Mouse (Mus musculus) frontal cortex, postnatal 36 days (tissue): Measurements from ENCODE around the gene Smarcb1.
"Not testable (repeated sequence)": the region's sequence is repeated elsewhere in the genome, so short reads cannot be mapped to it uniquely, and the experiment has no call there.

Experiments
- DNase-seq, 2 experiments: peaks; one replicate each; pipeline ENCODE4 v3.0.0; 2022; ENCODE audit warnings: low spot score in 2 of 2

The Smarcb1 gene

DNA sequence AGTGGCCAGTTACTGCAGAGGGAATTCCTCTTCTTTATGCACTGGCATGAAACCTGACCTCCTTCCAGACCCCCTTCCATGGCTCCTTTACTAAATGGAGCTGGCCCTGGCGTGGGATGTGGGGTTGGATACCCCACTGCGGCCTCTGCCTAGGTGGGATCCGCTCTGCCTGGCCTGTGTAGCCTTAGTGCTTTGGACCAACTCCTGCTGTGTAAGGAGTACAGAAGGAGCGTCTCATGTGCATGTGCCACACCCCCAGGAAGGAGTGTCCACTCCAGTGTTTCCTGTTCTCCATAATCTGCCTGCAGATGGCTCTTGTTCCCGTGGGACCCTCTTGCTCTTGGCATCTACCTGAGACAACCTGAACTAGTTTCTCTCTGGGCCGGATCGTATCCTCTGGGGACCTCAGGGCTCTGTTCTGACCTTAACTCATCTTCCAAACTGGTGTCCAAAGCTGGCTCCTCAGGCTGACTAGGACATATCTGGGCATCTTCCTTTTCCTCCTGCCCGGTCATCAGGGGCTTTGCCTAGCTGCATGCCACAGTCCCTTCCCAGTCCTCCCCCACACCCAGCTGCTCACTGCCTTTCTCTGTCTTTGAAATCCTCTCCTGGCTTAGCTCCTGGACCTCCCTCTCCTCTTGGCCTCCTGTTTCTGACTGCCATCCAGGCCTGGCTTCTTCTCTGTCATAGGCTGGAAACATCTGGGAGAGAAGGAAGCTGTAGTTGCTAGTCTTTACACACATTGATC lies 31.8 kb downstream of the Smarcb1 start:
- no peak for DNase-seq

DNA sequence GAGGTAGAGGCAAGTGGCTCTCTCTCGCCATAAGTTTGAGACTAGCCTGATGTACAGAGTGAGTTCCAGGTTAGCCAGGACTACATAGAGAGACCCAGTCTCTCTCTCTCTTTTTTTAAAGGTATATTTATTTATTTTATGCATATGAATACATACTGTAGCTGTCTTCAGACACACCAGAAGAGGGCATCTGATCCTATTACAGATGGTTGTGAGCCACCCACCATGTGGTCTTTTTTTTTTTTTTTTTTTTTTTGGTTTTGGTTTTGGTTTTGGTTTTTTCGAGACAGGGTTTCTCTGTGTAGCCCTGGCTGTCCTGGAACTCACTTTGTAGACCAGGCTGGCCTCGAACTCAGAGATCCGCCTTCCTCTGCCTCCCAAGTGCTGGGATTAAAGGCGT lies 33.9 kb downstream of the Smarcb1 start:
- not testable (repeated sequence) for DNase-seq

DNA sequence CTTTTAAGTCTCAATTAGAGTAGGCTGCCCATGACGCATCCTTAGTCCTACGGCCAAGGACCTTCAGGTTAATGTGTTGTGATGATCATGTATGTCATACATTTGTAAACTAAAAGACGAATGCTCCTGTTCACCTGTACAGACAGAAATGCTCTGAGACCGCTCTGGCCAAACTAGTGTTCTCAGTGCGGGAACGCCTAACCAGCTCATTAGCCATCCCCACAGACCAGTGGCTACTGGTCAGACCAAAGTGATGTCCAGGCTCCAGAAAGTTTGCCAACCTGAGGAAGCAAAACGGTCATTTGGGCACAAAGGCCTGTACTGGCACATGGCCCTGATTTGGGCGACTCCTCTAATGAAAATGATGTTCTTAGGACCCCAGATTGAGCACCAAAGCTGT lies 36.7 kb downstream of the Smarcb1 start:
- DNase-seq: no peak

DNA sequence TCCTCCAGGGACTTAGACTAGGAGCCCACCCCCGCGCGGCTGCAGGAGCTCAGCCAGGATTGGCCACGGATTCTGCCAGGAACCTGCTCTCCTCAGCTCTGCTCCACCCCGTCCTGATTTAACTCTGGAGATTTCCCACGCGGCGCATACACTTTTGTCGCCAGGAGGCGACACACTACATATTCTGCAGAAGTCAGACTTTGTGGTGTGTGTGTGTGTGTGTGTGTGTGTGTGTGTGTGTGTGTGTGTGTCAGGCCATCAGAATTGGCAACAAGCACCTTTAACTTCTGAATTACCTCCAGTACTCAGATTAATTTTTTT lies 38.2 kb downstream of the Smarcb1 start:
- DNase-seq: peak; percentile 76 to 90

DNA sequence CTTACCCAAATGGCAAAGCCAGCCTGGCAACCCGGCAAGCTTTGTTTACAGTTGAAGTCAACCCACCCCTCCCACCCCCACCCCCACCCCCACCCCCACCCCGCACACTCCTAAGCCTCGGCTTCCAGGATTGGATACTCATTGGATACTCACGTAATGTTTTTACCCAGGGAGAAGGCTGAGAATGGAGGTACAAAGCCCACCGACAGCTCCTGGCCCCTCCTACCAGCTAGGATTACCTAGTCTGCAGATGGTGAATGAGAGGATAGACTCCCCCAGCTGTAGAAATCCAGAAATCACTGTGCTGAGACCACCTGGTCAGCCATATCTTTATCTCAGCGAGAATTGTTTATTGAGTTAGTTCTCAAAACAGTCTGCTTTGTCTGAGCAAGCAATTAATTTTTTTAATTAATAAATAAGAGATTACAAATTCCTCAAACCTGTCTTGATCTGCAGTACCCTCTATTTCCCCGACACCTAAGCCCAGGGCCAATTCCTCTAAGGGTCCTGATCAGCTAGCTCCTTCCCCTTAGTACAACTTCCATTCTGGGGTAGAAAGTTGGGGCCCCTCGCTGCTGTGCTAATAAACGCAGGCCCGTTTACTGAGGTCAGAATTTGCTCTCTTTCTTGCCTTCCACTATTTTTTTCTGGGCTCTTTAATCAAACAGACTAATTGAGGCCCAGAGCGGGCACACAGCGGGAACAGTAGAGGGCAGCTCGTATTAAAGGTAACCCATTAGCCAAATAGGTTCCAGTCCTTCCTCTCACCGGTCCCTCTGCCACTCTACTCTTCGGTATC lies 38.8 kb downstream of the Smarcb1 start:
- no peak for DNase-seq

DNA sequence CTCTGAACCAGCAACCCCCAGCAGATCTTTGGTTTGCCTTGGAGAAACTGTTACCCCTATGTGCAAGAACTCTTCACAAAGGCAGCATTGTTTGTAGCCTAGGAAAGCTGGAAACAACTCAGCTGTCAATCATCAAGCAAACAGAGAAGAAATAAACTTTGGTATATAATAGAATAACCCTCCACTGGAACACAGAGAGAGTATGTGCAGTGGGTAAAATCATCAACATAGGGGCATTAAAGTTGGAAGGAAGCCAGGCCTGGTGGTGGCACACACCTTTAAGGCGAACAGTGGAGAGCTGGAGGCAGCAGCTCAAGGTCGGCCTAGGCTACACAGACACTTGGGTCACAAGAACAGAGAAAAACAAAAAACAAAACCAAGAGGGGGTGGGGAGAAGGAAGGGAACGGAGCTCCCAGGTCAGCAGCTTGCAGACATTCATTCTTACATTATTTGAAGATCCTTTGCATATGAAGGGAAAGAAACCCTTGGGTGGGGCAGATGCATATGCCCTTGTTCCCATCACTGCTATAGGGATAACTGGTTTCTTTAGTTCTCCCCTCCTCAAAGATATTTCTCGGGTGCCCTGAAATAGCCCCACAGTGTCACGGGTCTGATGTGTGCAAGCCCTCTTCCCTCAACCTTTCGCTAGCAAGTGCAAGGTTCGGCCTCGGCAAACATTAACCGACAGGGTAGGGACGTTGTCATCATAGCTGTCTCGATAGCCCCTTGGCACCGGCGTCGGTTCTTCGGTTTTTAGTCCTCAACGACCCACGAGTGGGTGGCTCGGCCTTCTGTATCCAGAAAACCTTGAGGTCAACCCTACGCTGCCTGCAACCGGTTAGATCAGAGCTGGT lies 39.6 kb downstream of the Smarcb1 start:
- no peak for DNase-seq

DNA sequence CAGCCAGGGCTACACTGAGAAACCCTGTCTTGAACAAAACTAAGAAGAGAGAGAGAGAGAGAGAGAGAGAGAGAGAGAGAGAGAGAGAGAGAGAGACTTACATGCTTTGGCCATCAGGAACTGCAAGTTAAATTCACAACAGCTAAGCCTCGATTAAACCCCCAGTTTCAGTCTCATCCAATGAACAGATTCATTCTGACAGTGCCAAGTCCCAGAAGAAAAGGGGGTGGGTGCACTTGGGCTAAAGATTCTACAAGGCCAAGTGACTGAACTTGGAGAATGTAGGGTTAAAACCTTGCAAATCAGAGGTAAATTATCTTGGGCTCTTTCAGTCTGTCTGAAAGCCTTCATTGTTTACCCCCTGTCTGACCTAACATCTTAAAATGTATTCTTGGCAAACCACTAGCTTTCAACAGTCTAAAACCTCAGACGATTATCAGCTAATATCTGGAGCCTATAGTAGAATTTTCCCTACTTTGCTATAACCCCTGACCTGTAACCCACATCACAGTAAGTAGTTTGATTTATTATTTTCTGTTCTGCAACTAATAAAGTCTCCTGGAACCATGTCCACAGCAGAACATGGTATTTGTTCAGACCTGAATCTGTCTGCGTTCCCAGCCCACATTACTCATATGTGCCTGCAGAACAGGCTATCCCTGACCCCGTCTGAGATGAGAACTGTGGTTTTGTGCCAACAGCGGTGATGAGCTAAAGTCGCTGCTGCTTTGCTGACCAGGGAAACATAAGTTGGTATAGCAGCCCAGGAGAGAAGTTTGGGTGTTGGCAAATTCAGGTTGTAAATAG lies 40.4 kb downstream of the Smarcb1 start:
- no peak for DNase-seq

DNA sequence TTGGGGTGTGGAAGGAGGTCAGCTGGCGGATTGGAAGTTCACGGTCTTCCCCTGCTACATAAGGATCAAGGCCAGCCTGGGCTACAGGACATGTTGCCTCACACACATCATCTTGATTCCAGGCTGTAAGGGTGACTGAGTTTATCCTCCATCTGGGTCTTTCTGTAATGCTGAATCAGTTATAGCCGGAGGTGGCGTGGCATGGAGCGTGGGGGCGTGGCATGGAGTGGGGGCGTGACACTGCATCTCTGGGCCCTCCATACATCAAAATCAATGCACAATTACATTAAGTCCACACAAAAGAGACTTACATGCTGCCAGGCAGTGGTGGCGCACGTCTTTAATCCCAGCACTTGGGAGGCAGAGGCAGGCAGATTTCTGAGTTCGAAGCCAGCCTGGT lies 41.1 kb downstream of the Smarcb1 start:
- DNase-seq: no peak

DNA sequence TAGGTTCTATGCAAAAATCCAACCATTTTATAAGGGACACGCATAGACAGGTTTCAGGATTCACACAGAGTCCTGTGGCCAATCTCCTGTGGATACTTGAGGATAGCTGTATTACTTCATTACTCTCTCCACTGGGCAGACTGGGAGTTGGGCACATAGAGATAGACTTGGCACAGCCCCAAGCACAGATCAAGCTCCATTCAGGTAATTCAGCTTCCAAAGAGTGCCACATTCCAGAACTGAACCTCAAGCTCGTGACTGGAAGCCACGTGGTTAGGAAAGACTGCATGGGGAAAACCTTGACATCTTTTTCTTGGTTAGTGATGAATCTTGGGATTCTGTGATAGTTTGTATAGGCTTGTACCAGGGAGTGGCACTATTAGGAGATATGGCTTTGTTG lies 42.6 kb downstream of the Smarcb1 start:
- DNase-seq: no peak

DNA sequence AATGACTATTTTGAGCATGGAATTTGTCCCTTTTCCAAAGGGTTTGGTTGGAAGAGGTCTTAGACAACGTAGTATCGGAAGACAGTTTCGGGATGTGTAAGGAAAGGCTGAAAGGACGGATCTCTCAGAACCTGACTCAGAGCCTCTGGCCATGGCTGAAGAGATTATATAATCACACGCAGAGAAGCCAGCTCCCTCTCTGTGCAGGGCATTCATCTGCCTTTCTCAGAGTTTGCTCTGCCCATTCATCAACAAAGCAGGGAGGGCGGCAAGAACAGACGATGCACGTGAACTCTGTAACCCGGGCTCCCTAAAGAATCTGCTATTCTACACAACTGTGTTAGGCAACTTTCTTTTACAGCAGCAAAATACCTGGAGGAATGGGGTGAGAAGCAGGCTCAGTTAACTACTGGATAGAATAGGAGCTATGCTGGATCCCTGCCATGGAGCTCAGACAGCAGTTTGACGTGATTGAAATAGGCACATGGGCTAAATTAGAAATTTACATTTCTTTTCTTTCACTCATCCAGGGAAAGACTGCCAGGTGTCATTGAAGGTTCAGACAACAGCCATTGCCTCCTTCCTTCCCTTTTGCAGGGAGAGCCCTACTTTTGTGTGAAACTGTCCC lies 47.8 kb downstream of the Smarcb1 start:
- DNase-seq: no peak

DNA sequence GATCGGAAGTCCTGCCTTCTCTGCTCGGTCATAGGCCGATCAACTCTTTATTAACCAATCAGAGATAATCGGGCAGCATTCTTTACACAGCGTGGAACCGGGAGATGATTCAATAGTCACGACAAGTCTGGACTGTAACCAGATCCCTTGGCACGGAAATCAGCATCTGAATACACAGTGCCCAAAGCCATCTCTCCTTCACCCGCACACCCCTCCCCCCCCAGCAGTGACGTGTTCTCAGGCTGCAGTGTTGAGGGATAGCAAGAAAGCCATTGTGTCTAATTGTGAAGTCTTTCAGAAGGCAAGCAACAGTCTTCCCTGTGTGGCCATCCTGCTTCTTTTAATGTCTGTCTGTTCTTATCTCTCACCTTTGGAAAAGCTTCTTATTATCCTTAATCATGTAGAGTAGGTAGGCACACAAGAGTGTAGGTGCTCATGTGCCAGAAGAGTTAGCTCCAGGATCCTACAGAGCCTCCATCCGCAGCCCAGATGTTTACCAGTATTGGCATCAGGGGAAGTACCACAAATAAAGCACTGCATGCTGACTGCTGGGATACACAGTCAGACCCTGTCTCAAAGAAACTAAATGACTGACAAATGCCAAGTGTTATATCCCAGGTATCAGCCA lies 48.4 kb downstream of the Smarcb1 start:
- peak; percentile 58 to 79 for DNase-seq

DNA sequence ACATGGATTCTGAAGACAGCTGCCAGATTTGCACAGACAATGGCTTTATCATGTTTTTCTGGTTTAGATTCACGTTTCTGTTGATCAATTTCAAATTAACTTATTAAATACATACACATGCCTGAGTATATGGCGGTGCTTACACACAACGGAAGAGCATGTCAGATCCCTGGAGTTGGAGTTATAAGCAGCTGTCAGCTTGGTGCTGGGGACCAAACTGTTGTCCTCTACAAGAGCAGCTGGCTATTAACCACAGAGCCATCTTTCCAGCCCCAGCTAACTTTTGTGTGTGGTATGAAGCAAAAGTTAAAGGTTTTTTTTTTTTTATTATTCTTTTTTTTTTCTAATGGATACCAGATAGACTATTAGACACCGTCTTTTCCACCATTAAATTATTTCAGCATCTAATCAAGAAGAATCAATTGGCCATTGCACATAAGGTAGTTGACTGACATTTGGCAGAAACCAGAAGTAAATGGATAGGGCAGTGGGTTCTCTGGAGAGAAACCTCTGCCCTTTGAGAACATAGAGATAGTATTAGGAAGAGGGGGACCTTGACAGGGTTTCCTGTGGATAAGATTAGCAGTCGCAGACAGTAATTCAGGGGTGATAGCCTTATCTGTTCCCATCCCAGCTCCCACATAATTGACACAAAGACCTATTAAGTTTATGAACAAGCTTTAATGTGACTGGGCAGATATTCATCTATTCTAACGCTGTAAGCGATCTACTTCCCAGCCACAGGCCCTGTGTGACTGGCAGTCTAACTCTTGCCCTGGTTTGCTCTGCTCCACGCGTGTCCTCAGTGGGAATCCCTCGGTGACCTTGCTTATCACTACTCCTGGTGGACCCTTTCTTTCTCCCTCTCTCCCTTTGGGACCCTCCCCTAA lies 49.1 kb downstream of the Smarcb1 start:
- DNase-seq: no peak

DNA sequence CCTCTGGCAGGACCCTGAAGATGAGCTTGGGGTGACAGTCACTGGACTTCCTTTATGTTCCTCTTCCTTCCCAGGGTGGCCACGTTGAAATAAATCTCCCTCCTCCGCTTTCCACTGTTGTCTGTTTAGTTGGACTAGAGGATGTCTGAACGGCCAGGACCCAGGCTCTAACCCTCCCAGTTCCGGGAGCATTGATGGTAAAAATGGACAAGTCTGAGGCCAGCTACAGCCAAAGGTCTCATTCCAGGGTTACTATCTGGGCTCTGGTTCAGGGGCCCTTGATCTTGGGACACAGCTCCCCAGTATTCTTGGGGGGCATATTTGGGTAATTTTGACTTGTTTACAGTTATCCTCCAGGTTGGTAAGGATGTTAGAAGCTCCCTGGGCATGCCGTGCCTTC lies 59.8 kb downstream of the Smarcb1 start:
- no peak for DNase-seq

DNA sequence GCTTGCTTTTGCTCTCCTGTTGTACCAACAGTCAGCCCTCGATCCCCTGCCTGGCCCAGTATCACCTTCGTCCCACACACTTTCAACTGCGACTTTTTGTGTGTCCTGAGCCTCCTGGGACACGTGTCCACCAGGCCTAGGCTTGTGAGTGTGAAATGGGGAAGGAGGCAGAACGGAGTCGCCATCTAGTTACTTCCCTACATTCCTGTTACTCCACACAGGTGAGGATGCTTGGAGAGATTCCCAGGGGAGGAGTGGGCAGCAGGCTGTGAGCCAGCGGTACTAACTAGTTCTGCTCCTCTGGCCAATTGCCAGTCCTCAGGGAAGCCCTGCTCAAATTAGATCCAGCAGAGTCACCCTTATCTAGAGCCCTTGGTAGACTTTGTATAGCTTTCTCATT lies 60.7 kb downstream of the Smarcb1 start:
- no peak for DNase-seq

DNA sequence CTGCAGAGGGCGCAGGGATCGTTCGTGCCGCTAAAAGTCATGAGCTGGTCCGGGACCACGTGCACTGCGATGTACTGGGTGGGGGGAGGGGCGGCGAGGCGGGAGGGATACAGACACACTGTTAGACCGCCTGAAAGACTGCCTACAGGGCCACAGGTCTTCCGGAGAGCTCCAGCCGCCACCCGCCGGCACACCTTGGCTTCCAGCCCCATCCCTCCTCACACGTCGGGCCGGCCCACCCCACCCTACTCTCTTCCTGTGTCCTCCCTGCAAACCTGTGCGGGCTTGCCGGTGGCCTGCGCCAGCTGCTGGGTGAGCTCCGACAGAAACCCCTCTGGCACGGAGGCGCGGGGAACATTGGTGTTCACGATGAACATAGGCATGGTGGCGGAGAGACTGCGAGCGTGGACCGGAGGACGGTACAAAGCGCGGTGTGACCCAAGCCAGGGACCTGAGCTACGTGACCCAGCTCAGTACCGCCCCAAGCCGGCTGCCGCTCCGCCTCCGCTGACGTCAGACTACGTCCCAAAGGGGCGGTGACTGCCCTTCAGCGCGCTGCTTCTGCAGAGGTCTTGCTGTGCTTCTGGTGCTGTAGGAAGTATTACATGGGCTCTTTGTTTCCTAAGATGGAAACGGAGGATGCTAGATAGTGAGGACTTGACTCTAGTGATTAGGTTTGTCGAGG lies 61.5 kb downstream of the Smarcb1 start, which contains the start of gene Mif:
TSS of gene Mif (minus strand) at position 455 of the 685 bp plus-strand sequence.
- peak; percentile 84 to 89 for DNase-seq

DNA sequence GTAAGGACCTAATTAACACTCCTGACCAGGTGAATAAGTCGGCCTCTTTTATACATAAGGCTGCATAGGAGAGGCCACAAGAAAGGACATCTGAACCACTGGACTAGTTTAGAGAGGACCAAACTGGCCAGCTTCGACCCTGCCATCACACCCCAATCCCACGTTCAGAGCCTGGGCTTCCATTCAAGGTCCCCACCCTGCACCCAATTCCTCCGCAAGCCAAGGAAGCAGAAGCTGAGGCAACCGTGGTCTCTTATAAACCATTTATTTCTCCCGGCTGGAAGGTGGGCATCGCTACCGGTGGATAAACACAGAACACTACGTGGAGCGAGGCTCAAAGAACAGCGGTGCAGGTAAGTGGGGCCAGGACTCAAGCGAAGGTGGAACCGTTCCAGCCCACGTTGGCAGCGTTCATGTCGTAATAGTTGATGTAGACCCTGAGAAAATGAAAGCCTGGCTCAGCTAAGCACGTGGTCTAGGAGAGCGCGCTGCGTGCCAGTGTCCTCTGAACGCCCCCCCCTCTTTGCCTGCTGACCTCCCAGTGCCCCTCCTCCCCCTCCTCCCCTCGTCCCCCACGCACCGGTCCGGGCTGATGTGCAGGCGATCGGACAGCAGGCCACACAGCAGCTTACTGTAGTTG lies 62.2 kb downstream of the Smarcb1 start:
- no peak for DNase-seq

DNA sequence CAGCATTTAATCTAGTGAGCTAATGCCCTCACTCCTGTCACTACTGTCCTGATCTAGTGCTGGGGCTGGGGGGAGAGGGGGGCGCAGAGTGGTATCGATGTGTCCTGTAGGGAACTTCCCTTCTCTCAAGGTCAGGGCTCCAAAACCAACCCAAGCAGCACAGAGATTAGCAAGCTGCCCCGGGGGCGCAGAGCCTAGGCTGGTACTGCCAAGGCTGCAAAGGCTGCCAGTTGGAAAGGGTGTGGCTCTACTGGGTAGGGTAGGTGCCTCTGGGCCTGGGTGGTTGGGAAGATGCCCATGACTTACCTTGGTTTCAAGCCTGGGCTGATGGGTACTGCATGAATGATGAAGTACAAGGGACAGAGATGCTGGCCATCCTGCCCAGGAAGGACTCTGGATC lies 63.8 kb downstream of the Smarcb1 start:
- DNase-seq: no peak

DNA sequence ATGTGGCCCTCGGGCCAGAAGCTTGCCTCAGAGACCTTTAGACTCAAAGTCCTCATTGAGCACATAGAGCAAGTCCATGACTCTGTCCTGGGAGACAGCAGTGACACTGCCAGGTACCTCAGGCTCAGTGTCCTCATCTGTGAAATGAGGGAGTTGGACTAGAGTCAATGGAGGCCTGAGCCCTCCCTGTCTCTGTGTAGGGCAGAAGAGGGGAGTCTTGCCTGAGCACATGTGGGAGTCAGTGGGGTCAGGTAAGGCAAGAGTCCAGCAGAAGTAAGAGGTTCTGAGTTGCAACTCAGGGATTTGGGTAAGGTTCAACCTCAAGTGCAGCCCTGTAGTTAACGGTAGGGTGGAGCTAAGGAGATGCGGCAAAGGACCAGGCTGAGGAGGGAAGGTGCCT lies 64.4 kb downstream of the Smarcb1 start:
- DNase-seq: no peak
